Mouse (Mus musculus): ENCODE results near the gene 2210418O10Rik. TPM values are rescaled to one million over a fixed set of nuclear protein-coding genes. Genes with fewer than 3 reads are reported as not detected.
"Not testable (repeated sequence)": the region's sequence is repeated elsewhere in the genome, so short reads cannot be mapped to it uniquely, and the experiment has no call there.

Gene 2210418O10Rik
- total RNA-seq (2021), result 1 to 10 TPM; 4.8 to 5.4 TPM
- long read RNA-seq, partial matches to known transcripts, result 2 of 7 reads
- long read RNA-seq, other reads (novel, unspliced or antisense), result 1 of 7 reads

GRCm38 (mm10) chr2:176226269-176226668 is at the start of gene 2210418O10Rik:
TSS of gene 2210418O10Rik (plus strand) at chr2:176226569.
- not testable (repeated sequence) for DNase-seq (ENCODE audit: low spot score in 2 of 2)

- DNase-seq (ENCODE audit: low spot score in 2 of 2), result not testable (repeated sequence)
These were observed 22.1 kb downstream of the 2210418O10Rik start for GRCm38 (mm10) chr2:176248519-176248918.

Other genes starting within 250 kb of the 2210418O10Rik start
- 1 to 10 TPM; 3.5 to 8.1 TPM for gene Gm2004, start 76.7 kb upstream of the 2210418O10Rik start, total RNA-seq (2021)
- not detected for gene Gm11009, start 92.9 kb downstream of the 2210418O10Rik start, total RNA-seq (2021)
- gene Gm14435, start 197.0 kb downstream of the 2210418O10Rik start, total RNA-seq (2021), result 10 to 100 TPM; 15.7 to 19.0 TPM